Mouse (Mus musculus): ENCODE measurements around the gene Mre11a.

Mre11a gene

DNA sequence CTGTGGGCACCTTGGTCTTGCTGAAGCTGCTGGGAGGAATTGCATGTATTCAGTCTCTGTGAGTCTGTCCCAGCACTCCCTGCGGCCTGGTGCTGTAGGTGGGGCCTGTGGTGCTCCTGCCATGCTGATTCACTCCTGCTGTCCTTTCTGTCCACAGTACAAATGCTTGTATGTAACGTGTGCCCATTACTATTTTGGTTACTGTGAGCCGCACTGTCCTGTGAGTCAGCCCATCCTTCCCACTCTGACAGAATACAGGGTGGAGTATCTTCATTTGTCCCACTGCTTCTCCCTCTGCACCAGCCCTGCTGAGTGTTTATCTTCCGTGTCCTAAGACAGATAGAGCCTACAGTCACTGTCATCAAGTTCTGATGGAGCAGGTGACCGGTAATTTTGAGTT is 25.7 kb downstream of the Mre11a start:
- DNase-seq (ENCODE audit: extremely low read depth, insufficient read length, low spot score) = no peak

- DNase-seq (ENCODE audit: extremely low read depth, insufficient read length, low spot score) = no peak
Observed at GRCm38 (mm10) chr9:14821396-14821795, 36.9 kb downstream of the Mre11a start.

DNA sequence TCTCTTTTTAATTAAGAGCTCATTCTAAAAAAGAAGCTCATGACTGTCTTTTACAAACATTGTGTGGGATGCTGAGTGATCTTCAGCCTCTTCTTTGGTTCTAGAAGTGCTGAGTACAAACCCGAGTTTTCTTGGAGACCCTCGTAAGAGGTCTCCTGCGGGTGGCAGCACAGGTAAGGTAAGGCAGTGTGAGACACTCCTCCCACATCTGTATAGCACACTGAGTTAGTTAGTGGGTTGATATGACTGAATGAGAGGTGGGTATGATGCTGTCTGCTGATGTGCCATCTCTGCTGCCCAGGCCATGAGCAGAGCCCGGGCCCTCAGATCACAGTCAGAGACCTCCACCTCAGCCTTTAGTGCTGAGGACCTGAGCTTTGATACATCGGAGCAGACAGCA is 40.4 kb downstream of the Mre11a start:
- DNase-seq (ENCODE audit: extremely low read depth, insufficient read length, low spot score) = no peak

DNA sequence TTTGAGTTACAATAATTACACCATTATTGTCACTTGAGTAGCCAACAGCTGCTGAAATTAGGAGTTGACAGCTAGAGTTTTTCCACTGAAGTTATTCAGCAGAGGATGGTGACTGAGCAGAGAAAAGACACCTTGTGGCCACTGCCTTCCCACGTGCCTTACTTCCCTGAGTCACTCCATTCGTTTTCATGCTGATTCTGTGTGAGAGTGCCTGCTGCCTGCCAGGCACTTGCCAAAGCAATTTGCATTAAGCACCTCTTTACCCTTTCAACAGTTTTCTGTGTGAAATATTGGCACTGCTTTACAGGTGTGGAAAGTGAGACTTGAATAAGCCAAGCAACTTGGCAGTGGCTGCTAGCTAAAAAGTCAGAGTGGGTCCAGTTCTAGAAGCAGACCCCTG is 43.4 kb downstream of the Mre11a start:
- no peak for DNase-seq (ENCODE audit: extremely low read depth, insufficient read length, low spot score)

GRCm38 (mm10) chr9:14832046-14832445 is 47.6 kb downstream of the Mre11a start:
- DNase-seq (ENCODE audit: extremely low read depth, insufficient read length, low spot score) = no peak

- no peak for DNase-seq (ENCODE audit: extremely low read depth, insufficient read length, low spot score)
Observed at GRCm38 (mm10) chr9:14835335-14836075, 51.1 kb downstream of the Mre11a start.

- no peak for DNase-seq (ENCODE audit: extremely low read depth, insufficient read length, low spot score)
Observed at GRCm38 (mm10) chr9:14839527-14839926, 55.1 kb downstream of the Mre11a start.

GRCm38 (mm10) chr9:14839970-14840369 is 55.5 kb downstream of the Mre11a start:
- no peak for DNase-seq (ENCODE audit: extremely low read depth, insufficient read length, low spot score)

DNA sequence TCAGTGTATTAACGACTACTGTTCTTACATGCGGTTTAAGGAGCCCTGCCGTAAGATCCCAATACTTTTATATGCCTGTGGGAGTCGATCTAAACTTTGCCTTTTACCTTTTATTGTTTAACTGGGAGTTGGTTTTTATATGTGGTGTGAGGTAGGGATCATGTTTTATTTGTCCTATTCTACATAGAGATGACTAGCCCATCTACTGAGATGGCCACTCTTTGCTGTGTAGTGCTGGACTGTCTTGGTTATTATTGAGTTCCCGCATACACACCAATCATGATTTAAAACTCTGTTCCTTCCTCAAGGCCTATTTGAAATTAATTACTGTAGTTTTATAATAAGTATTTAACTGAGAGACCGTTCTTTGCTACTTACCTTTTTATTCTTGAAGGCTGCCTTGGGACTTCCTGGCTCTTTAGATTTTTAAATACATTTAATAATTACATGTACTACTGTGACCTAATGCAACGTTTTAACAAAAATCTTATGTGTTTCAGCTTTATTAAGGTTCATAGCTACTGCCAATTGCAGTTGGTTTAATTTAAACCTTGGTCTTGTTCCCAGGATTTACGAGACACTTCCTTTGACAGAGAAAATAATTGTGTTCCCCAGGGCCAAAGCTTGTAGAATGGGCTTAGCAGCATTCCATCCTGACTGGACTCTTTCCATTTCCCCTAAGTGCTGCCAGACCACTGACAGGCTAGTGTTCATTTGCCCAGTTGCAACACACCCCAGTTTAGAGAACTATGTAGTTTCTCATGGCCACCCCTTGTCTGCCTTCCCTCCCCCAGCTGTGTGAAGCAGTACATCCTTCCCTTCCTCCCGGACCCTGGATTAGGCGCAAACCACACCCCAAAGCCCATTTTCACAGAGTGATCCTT is 57.7 kb downstream of the Mre11a start:
- no peak for DNase-seq (ENCODE audit: extremely low read depth, insufficient read length, low spot score)

DNA sequence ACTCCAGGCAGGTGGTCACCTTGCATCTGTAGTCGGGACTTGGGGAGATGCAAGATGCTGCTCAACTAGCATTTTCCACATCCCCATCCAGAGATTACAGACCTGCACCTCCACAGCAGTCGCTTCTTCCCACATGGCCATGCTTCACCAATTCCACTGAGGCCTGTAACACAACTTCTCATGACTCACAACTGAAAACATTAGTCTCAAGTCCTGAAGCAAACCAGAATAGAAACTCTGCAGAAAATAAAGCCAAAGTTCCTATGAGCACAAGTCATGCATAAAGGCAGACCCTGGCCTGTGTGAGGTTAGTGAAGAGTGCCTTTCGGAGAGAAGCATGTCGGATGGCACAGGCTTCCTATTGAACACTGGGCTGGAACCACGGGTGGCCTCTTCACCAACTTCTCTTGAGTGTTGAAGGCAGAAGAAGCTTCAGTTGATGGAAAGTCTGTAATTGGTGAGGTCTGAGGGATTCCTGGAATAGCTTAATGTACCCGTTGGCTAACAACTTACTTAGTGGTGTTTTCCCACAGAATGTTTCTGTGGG is 58.9 kb downstream of the Mre11a start:
- no peak for DNase-seq (ENCODE audit: extremely low read depth, insufficient read length, low spot score)

GRCm38 (mm10) chr9:14843901-14844300 is 59.4 kb downstream of the Mre11a start:
- no peak for DNase-seq (ENCODE audit: extremely low read depth, insufficient read length, low spot score)

DNA sequence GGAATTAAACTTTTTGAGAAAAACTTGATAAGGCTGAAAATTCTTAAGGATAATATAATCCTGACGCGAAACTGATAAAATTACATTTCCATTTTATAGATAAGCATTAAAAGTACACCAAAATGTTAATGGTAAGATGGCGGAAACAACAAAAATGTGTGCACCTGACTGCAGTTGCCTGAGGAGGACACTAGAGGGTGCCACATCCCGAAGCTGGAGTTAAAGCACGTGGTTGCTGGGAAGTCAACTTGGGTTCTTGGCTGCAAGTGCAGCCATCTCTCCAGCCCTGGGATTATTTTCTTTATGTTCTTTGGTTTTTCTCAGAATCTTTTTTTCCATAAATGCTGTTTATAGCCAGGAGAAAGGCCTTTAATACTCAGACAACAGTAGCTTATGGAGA is 62.0 kb downstream of the Mre11a start:
- DNase-seq (ENCODE audit: extremely low read depth, insufficient read length, low spot score) = no peak

DNA sequence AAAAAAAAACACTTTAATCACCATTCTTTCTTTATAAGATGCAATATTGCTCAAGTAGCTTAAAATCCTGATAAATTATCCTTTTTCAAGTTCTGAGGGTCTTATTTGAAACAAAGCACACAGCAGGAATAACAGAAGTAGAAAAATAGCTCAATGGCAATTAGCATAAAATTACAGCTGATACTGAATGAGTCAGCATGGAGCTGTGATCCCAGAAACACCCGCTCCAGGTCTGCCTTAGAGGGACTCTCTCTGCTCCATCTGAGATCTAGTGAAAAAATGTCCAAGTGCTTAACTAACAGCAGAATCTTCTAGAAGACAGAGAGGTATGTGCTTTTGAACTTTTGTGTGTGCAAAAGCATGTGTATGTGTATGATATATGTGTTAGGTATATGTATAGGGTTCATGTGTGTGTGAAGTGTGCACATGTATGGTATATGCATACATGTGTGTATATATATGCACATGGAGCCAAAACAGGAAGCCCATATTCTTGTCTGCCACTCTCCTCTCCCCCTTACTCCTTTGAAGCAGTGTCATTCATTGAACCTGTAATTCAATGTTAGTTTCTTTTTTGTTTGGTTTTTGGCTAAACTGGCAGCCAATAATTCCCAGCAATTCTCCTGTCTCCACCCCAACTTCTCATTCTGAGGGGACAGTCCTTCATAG is 63.9 kb downstream of the Mre11a start:
- no peak for DNase-seq (ENCODE audit: extremely low read depth, insufficient read length, low spot score)

- no peak for DNase-seq (ENCODE audit: extremely low read depth, insufficient read length, low spot score)
Observed at GRCm38 (mm10) chr9:14854585-14854984, 70.1 kb downstream of the Mre11a start.

DNA sequence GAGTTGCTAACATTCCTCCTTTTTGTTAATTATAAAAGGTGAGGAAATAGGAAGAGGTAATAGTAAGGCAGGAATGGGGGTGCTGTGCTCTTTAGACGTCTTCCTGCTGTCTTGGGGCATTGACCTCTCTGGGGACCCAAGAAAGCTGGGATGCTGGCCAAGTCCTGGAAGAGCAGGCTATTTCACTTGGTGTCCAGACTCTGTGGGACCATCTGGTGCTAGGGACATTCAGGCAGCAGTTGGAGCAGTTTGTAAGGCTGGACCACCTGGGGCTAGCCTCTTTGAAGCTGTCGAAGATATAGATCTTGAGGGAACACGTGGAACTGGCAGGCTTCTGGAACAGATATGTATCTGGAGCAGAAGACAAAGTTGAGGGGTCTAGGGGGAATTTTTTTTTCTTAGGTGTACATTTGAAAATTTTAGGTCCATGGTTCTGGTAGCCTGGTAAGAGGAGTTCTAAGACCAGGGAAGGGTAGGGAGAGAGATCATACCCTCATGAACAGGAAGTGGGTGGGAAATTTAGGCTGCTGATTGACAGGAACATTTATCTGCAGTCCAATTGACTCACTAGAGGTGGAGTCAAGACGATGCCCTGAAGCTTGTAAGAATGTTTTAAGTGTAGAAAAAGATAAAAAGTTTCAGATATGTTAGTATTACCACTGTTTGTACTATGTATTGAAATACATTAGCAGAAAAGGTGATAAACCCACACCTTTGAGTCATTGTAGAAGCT is 72.6 kb downstream of the Mre11a start:
- DNase-seq (ENCODE audit: extremely low read depth, insufficient read length, low spot score) = no peak

DNA sequence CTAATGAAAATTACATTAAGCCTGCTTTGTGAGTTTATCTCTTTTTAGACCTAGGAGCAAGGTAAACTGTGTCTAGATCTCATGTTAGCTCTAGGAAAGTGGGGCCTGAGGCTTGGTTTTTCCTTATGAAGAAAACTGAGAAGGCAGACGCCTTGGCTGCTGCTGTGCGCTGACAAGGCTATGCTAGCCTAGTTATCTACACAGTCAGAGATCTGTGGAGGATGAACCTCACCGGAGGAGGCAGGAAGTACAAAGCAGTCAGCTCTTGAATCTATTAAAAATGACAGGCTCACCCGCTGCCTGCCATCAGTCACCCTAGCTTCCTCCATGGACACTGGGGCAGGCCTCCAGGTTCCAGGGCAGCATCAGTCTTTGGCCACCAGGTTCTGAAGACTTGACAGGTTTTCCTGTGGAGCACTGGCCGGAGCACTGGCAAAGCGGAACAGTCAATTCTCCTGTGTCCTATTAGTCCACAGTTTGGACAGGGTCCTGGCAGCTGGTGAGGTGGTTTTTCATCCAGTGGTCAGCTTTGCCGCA is 73.8 kb downstream of the Mre11a start:
- no peak for DNase-seq (ENCODE audit: extremely low read depth, insufficient read length, low spot score)

GRCm38 (mm10) chr9:14858782-14859181 is 74.3 kb downstream of the Mre11a start:
- DNase-seq (ENCODE audit: extremely low read depth, insufficient read length, low spot score) = no peak

GRCm38 (mm10) chr9:14859868-14860639 is 75.6 kb downstream of the Mre11a start, which contains the start of gene Gpr83:
Gene Gpr83 (plus strand): TSS chr9:14860210.
- DNase-seq (ENCODE audit: extremely low read depth, insufficient read length, low spot score) = no peak

DNA sequence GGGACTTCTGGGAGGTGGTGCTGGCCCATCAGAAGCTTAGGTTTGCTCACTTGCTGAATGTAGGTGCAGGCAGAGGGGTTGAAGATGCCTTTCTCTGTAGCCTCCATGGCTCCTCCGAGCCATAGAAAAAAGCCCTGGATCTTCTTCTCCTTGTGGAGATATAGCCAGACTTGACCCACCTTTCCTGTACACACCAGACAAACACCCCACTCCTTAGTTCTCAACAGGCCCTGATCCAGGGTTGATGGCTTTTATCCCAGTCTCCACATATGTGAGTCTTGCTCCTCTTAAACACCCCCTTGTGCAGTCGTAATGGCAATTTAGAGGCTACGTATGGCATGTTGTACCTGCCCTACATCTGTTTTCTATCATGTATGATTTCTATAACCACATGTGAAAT is 78.7 kb downstream of the Mre11a start:
- no peak for DNase-seq (ENCODE audit: extremely low read depth, insufficient read length, low spot score)

Measured in 3134 (cell line).